Mouse (Mus musculus): Measurements from ENCODE around the gene Prdm10. TPM values are rescaled to one million over a fixed set of nuclear protein-coding genes. Genes with fewer than 3 reads are reported as not detected.
A peak's percentile ranks its signal among the peaks of the same experiment; 100 is the strongest.

Gene Prdm10
- polyA plus RNA-seq, 1 experiment from 2014 or later: 9.1 TPM

GRCm38 (mm10) chr9:31271221-31272015, 8.9 kb upstream of the Prdm10 start:
- Histone ChIP-seq H3K9me3 (replicated peaks) (no peaks in the 10 kb centered on the region), H3K4me1 (peaks cover 3% of the 10 kb centered on the region; the same call in 1 of the 2 replicates), H3K9ac (no peak overlapping the region), H3K27me3 (no peaks in the 10 kb centered on the region), H3K4me3 (no peak overlapping the region), H3K36me3 (no peaks in the 10 kb centered on the region), H3K27ac (no peak overlapping the region), H3K4me2 (replicated peaks) (no peak overlapping the region)
- 85% methylated on average over 8 of the region's 8 CpGs for WGBS
- no peak for ATAC-seq (ENCODE audit: low FRiP score)

GRCm38 (mm10) chr9:31272160-31272559, 8.2 kb upstream of the Prdm10 start:
- Histone ChIP-seq H3K36me3 (no peaks in the 10 kb centered on the region), H3K4me1 (no peaks in the 10 kb centered on the region)
- WGBS: 74% methylated on average over 4 of the region's 4 CpGs

GRCm38 (mm10) chr9:31278651-31279050, 1.7 kb upstream of the Prdm10 start:
- no peak overlapping the region for H3K9ac ChIP-seq
- ATAC-seq (ENCODE audit: low FRiP score): no peak
- H3K27me3 ChIP-seq: no peaks in the 10 kb centered on the region
- H3K9me3 ChIP-seq (replicated peaks): no peaks in the 10 kb centered on the region
- H3K27ac ChIP-seq: 0 out of 2 replicates have a peak overlapping the region, but pooled peaks have one; percentile 99
- H3K4me1 ChIP-seq: peaks cover 18% of the 10 kb centered on the region
- H3K36me3 ChIP-seq: no peaks in the 10 kb centered on the region
- H3K4me2 ChIP-seq (replicated peaks): no peak overlapping the region
- 61% methylated on average over 7 of the region's 7 CpGs for WGBS
- no peak overlapping the region for H3K4me3 ChIP-seq

More at GRCm38 (mm10) chr9:31272160-31272559, 8.2 kb upstream of the Prdm10 start:
- Histone ChIP-seq H3K9me3 (replicated peaks) (no peaks in the 10 kb centered on the region), H3K9ac (no peak overlapping the region), H3K27me3 (no peaks in the 10 kb centered on the region), H3K4me3 (no peak overlapping the region), H3K4me2 (replicated peaks) (no peak overlapping the region), H3K27ac (no peak overlapping the region)
- ATAC-seq (ENCODE audit: low FRiP score): no peak

- Histone ChIP-seq H3K4me2 (replicated peaks) (peak overlapping the region; percentile 73), H3K36me3 (no peaks in the 10 kb centered on the region), H3K9me3 (replicated peaks) (no peaks in the 10 kb centered on the region), H3K27me3 (no peaks in the 10 kb centered on the region), H3K4me1 (peaks cover 18% of the 10 kb centered on the region), H3K9ac (peak overlapping the region; percentile 70), H3K27ac (peak overlapping the region; percentile 99), H3K4me3 (peak overlapping the region; percentile 80)
- 60% methylated on average over 2 of the region's 2 CpGs for WGBS
- no peak for ATAC-seq (ENCODE audit: low FRiP score)
Measured at GRCm38 (mm10) chr9:31279306-31279705, 1.0 kb upstream of the Prdm10 start.

GRCm38 (mm10) chr9:31279885-31280365, 413 bp upstream of the Prdm10 start:
- H3K9me3 ChIP-seq (replicated peaks): no peaks in the 10 kb centered on the region
- H3K27ac ChIP-seq: peak overlapping the region; percentile 99
- H3K4me2 ChIP-seq (replicated peaks): peak overlapping the region; percentile 73
- under 1% methylated on average over 25 of the region's 25 CpGs for WGBS
- peak overlapping the region; percentile 80 for H3K4me3 ChIP-seq
- peak overlapping the region; percentile 70 for H3K9ac ChIP-seq
- no peaks in the 10 kb centered on the region for H3K36me3 ChIP-seq
- no peaks in the 10 kb centered on the region for H3K27me3 ChIP-seq
- peaks cover 18% of the 10 kb centered on the region for H3K4me1 ChIP-seq
- ATAC-seq (ENCODE audit: low FRiP score): peak; percentile 89

GRCm38 (mm10) chr9:31281011-31281662, 799 bp downstream of the Prdm10 start:
- Histone ChIP-seq H3K9me3 (replicated peaks) (no peaks in the 10 kb centered on the region), H3K4me2 (replicated peaks) (peak overlapping the region; percentile 73), H3K4me3 (peak overlapping the region; percentile 80), H3K9ac (peak overlapping the region; percentile 97), H3K4me1 (peaks cover 18% of the 10 kb centered on the region), H3K36me3 (no peaks in the 10 kb centered on the region), H3K27me3 (no peaks in the 10 kb centered on the region), H3K27ac (peak overlapping the region; percentile 99)
- under 1% methylated on average over 54 of the region's 63 CpGs for WGBS
- peak; percentile 65 for ATAC-seq (ENCODE audit: low FRiP score)

- 5% methylated on average over 11 of the region's 11 CpGs for WGBS
- Histone ChIP-seq H3K9ac (peak overlapping the region; percentile 97), H3K4me3 (peak overlapping the region; percentile 80), H3K27ac (peak overlapping the region; percentile 99), H3K4me1 (peaks cover 18% of the 10 kb centered on the region), H3K36me3 (no peaks in the 10 kb centered on the region), H3K9me3 (replicated peaks) (no peaks in the 10 kb centered on the region), H3K4me2 (replicated peaks) (peak overlapping the region; percentile 73), H3K27me3 (no peaks in the 10 kb centered on the region)
- ATAC-seq (ENCODE audit: low FRiP score): no peak
Measured at GRCm38 (mm10) chr9:31281663-31282015, 1.3 kb downstream of the Prdm10 start.

- Histone ChIP-seq H3K36me3 (no peaks in the 10 kb centered on the region), H3K9ac (peak overlapping the region; percentile 8; the same call in 1 of the 2 replicates), H3K27me3 (no peaks in the 10 kb centered on the region), H3K4me2 (replicated peaks) (peak overlapping the region; percentile 73), H3K9me3 (replicated peaks) (no peaks in the 10 kb centered on the region), H3K4me1 (peaks cover 18% of the 10 kb centered on the region), H3K4me3 (no peak overlapping the region), H3K27ac (peak overlapping the region; percentile 57; the same call in 1 of the 2 replicates)
- ATAC-seq (ENCODE audit: low FRiP score): no peak
- 29% methylated on average over 4 of the region's 4 CpGs for WGBS
Measured at GRCm38 (mm10) chr9:31282536-31282935, 2.2 kb downstream of the Prdm10 start.

GRCm38 (mm10) chr9:31283044-31283443, 2.7 kb downstream of the Prdm10 start:
- ATAC-seq (ENCODE audit: low FRiP score): no peak
- H3K4me3 ChIP-seq: no peak overlapping the region
- H3K27me3 ChIP-seq: no peaks in the 10 kb centered on the region
- no peak overlapping the region for H3K4me2 ChIP-seq (replicated peaks)
- no peak overlapping the region for H3K9ac ChIP-seq
- 85% methylated on average over 4 of the region's 4 CpGs for WGBS
- H3K27ac ChIP-seq: 0 out of 2 replicates have a peak overlapping the region, but pooled peaks have one; percentile 57
- H3K4me1 ChIP-seq: peaks cover 18% of the 10 kb centered on the region
- H3K9me3 ChIP-seq (replicated peaks): no peaks in the 10 kb centered on the region
- no peaks in the 10 kb centered on the region for H3K36me3 ChIP-seq

GRCm38 (mm10) chr9:31283911-31284310, 3.6 kb downstream of the Prdm10 start:
- no peaks in the 10 kb centered on the region for H3K9me3 ChIP-seq (replicated peaks)
- H3K4me1 ChIP-seq: peaks cover 15% of the 10 kb centered on the region
- H3K4me3 ChIP-seq: no peak overlapping the region
- no peak overlapping the region for H3K4me2 ChIP-seq (replicated peaks)
- no peak overlapping the region for H3K9ac ChIP-seq
- no peak overlapping the region for H3K27ac ChIP-seq
- ATAC-seq (ENCODE audit: low FRiP score): no peak
- H3K27me3 ChIP-seq: no peaks in the 10 kb centered on the region
- H3K36me3 ChIP-seq: no peaks in the 10 kb centered on the region
- 89% methylated on average over 3 of the region's 3 CpGs for WGBS

GRCm38 (mm10) chr9:31290201-31290862, 10.0 kb downstream of the Prdm10 start:
- H3K4me2 ChIP-seq (replicated peaks): no peak overlapping the region
- H3K9ac ChIP-seq: no peak overlapping the region
- no peak overlapping the region for H3K4me3 ChIP-seq
- H3K9me3 ChIP-seq (replicated peaks): no peaks in the 10 kb centered on the region
- 84% methylated on average over 14 of the region's 14 CpGs for WGBS
- no peak for ATAC-seq (ENCODE audit: low FRiP score)
- H3K4me1 ChIP-seq: no peaks in the 10 kb centered on the region
- no peaks in the 10 kb centered on the region for H3K27me3 ChIP-seq
- H3K27ac ChIP-seq: no peak overlapping the region
- no peaks in the 10 kb centered on the region for H3K36me3 ChIP-seq

- Histone ChIP-seq H3K9me3 (replicated peaks) (no peaks in the 10 kb centered on the region), H3K9ac (no peak overlapping the region), H3K27me3 (no peaks in the 10 kb centered on the region), H3K4me3 (no peak overlapping the region), H3K27ac (no peak overlapping the region), H3K4me1 (no peaks in the 10 kb centered on the region), H3K36me3 (no peaks in the 10 kb centered on the region), H3K4me2 (replicated peaks) (no peak overlapping the region)
- ATAC-seq (ENCODE audit: low FRiP score): no peak
- 73% methylated on average over 4 of the region's 4 CpGs for WGBS
Measured at GRCm38 (mm10) chr9:31291978-31292377, 11.6 kb downstream of the Prdm10 start.
